Mouse (Mus musculus): ENCODE measurements at regions not wholly inside any gene's neighbourhood (a gene's known extent, or its start where the extent isn't known, plus 50 kb on each side); places are given as distances from the start of the nearest gene placed in this dataset.

DNA sequence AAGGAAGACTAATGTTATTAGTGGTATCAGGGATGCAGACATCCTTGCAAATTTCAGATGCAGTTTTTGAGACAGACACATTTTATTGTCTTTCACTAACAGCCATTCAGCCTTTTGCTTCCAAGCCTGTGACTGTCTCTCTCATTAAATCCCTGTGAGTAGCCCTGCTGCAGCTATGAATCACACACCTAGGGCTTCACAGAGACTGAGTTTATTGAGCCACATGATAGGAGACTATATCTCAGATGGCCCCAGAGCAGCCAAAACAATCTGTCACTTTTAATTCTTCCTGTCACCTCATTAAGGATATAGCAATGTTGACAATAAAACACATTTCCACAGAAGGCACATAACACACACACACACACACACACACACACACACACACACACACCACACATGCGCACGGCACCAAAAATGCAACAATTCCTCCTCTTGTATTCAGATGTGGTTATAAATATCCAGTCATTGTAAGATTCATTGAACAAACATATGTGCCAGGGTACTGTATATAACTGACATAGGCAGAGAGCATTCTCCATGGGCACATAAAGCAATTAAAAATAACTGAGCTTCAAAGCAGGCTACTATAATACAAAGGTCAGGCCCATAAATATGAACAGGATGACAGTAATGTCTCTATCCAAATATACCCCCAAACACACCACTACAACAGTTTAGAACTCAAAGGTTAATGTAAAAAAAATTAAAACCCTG lies 735.8 kb upstream of the Adgra3 start:
- TF ChIP-seq CTCF (IDR thresholded peaks at IDR 0.05; ENCODE audit: borderline replicate concordance, insufficient read depth, low read depth, low read length) (no peak), POLR2A (IDR thresholded peaks at IDR 0.05; ENCODE audit: borderline replicate concordance, insufficient read depth, low read length) (no peak)

Measured in cerebellum, adult 2 months (tissue).